Mouse (Mus musculus): ENCODE measurements around the gene Rtl1.

Rtl1 gene

GRCm38 (mm10) chr12:109600230-109600629, at the start of gene Rtl1:
Gene Rtl1, minus strand, starts transcription at chr12:109600330.
- DNase-seq (ENCODE audit: low spot score in 2 of 2), result no peak

GRCm38 (mm10) chr12:109640560-109641167, 40.5 kb upstream of the Rtl1 start:
- no peak for DNase-seq (ENCODE audit: low spot score in 2 of 2)

GRCm38 (mm10) chr12:109632035-109632434, 31.9 kb upstream of the Rtl1 start:
- no peak for DNase-seq (ENCODE audit: low spot score in 2 of 2)

GRCm38 (mm10) chr12:109628887-109629286, 28.8 kb upstream of the Rtl1 start:
- no peak for DNase-seq (ENCODE audit: low spot score in 2 of 2)

- DNase-seq (ENCODE audit: low spot score in 2 of 2), result no peak
These were observed 26.8 kb upstream of the Rtl1 start for GRCm38 (mm10) chr12:109626910-109627309.

GRCm38 (mm10) chr12:109620196-109620595, 20.1 kb upstream of the Rtl1 start:
- DNase-seq (ENCODE audit: low spot score in 2 of 2), result no peak

- DNase-seq (ENCODE audit: low spot score in 2 of 2), result no peak
These were observed 17.9 kb upstream of the Rtl1 start for GRCm38 (mm10) chr12:109617993-109618392.

- DNase-seq (ENCODE audit: low spot score in 2 of 2), result no peak
These were observed 17.0 kb upstream of the Rtl1 start for GRCm38 (mm10) chr12:109617126-109617525.

- DNase-seq (ENCODE audit: low spot score in 2 of 2), result no peak
These were observed 15.2 kb upstream of the Rtl1 start for GRCm38 (mm10) chr12:109615371-109615770.

- DNase-seq (ENCODE audit: low spot score in 2 of 2), result no peak
These were observed 14.3 kb upstream of the Rtl1 start for GRCm38 (mm10) chr12:109614416-109614815.

- no peak for DNase-seq (ENCODE audit: low spot score in 2 of 2)
These were observed 12.6 kb upstream of the Rtl1 start for GRCm38 (mm10) chr12:109612392-109613385.

- DNase-seq (ENCODE audit: low spot score in 2 of 2), result no peak
These were observed 8.7 kb upstream of the Rtl1 start for GRCm38 (mm10) chr12:109608576-109609440.

GRCm38 (mm10) chr12:109607953-109608352, 7.8 kb upstream of the Rtl1 start:
- DNase-seq (ENCODE audit: low spot score in 2 of 2), result no peak

GRCm38 (mm10) chr12:109607191-109607590, 7.1 kb upstream of the Rtl1 start:
- no peak for DNase-seq (ENCODE audit: low spot score in 2 of 2)

- DNase-seq (ENCODE audit: low spot score in 2 of 2), result peak in 1 of 2 experiments; percentile 11
These were observed 5.0 kb upstream of the Rtl1 start for GRCm38 (mm10) chr12:109604982-109605721.

- DNase-seq (ENCODE audit: low spot score in 2 of 2), result no peak
These were observed 1.4 kb downstream of the Rtl1 start for GRCm38 (mm10) chr12:109598551-109599250.

GRCm38 (mm10) chr12:109596726-109597125, 3.4 kb downstream of the Rtl1 start:
- no peak for DNase-seq (ENCODE audit: low spot score in 2 of 2)

- no peak for DNase-seq (ENCODE audit: low spot score in 2 of 2)
These were observed 3.9 kb downstream of the Rtl1 start for GRCm38 (mm10) chr12:109596232-109596631.

GRCm38 (mm10) chr12:109595753-109596152, 4.4 kb downstream of the Rtl1 start:
- peak in 1 of 2 experiments; percentile 60 for DNase-seq (ENCODE audit: low spot score in 2 of 2)

- DNase-seq (ENCODE audit: low spot score in 2 of 2), result no peak
These were observed 5.2 kb downstream of the Rtl1 start for GRCm38 (mm10) chr12:109594961-109595360.
